Mouse (Mus musculus): ENCODE data around the gene Cryba4. TPM values are rescaled to one million over a fixed set of nuclear protein-coding genes. Genes with fewer than 3 reads are reported as not detected.

Gene Cryba4
- polyA plus RNA-seq (2021) = not detected

- DNase-seq (ENCODE audit: low read depth, low spot score) (no peak), ATAC-seq (no peak)
- ChIA-PET POLR2A (no interaction called here), CTCF (no interaction called here)
- no peaks in the 10 kb centered on the region for H3K27me3 ChIP-seq
- in situ Hi-C loops (cut with MboI; ENCODE audit: low pct_unique_long_range_greater_than_20kb) = no loop called here
- TF ChIP-seq CTCF (IDR thresholded peaks at IDR 0.05) = no peak
These were observed at the start of gene Cryba4 for GRCm38 (mm10) chr5:112252400-112252799. Gene Cryba4, minus strand, starts transcription at chr5:112252518.

- DNase-seq (ENCODE audit: low read depth, low spot score) = no peak
- CTCF ChIA-PET = interaction anchor here (1.4 kb wide), 1 partner anchor 12 kb away, joined by 3 read pairs; no protein-coding TSS in a partner anchor
- POLR2A ChIA-PET = interaction anchor here (1.6 kb wide), 1 partner anchor 22 kb away, joined by 4 read pairs; no protein-coding TSS in a partner anchor
- no peaks in the 10 kb centered on the region for H3K27me3 ChIP-seq
- in situ Hi-C loops (cut with MboI; ENCODE audit: low pct_unique_long_range_greater_than_20kb) = loop anchor here (25.0 kb wide), 1 partner anchor 1461 kb away; the partner anchor contains the start of genes Iscu and Sart3
- TF ChIP-seq CTCF (IDR thresholded peaks at IDR 0.05) = no peak
- ATAC-seq = no peak
These were observed 49.4 kb upstream of the Cryba4 start for GRCm38 (mm10) chr5:112301694-112302093.

- DNase-seq (ENCODE audit: low read depth, low spot score) = no peak
- POLR2A ChIA-PET = interaction anchor here (1.6 kb wide), 1 partner anchor 21 kb away, joined by 4 read pairs; no protein-coding TSS in a partner anchor
- CTCF ChIA-PET = interaction anchor here (0.9 to 1.4 kb wide), 4 partner anchors 9 to 60 kb away, joined by 3 to 5 read pairs (median 3); no protein-coding TSS in a partner anchor
- H3K27me3 ChIP-seq = no peaks in the 10 kb centered on the region
- no peak for ATAC-seq
- in situ Hi-C loops (cut with MboI; ENCODE audit: low pct_unique_long_range_greater_than_20kb) = loop anchor here (25.0 kb wide), 1 partner anchor 1461 kb away; the partner anchor contains the start of genes Iscu and Sart3
- TF ChIP-seq CTCF (IDR thresholded peaks at IDR 0.05) = no peak
These were observed 48.5 kb upstream of the Cryba4 start for GRCm38 (mm10) chr5:112300721-112301308.

GRCm38 (mm10) chr5:112300112-112300511 lies 47.8 kb upstream of the Cryba4 start:
- ATAC-seq = no peak
- DNase-seq (ENCODE audit: low read depth, low spot score) = no peak
- in situ Hi-C loops (cut with MboI; ENCODE audit: low pct_unique_long_range_greater_than_20kb) = loop anchor here (25.0 kb wide), 1 partner anchor 1462 kb away; the partner anchor contains the start of genes Iscu and Sart3
- no peak for TF ChIP-seq CTCF (IDR thresholded peaks at IDR 0.05)
- H3K27me3 ChIP-seq = no peaks in the 10 kb centered on the region
- ChIA-PET CTCF (interaction anchor here (0.9 to 1.2 kb wide), 3 partner anchors 9 to 59 kb away, joined by 3 to 5 read pairs (median 3); no protein-coding TSS in a partner anchor), POLR2A (no interaction called here)

GRCm38 (mm10) chr5:112299399-112299798 lies 47.1 kb upstream of the Cryba4 start:
- TF ChIP-seq CTCF (IDR thresholded peaks at IDR 0.05) = no peak
- in situ Hi-C loops (cut with MboI; ENCODE audit: low pct_unique_long_range_greater_than_20kb) = loop anchor here (25.0 kb wide), 1 partner anchor 1588 kb away; no protein-coding TSS in a partner anchor
- H3K27me3 ChIP-seq = no peaks in the 10 kb centered on the region
- no peak for ATAC-seq
- DNase-seq (ENCODE audit: low read depth, low spot score) = no peak
- CTCF ChIA-PET = interaction anchor here (1.2 kb wide), 1 partner anchor 36 kb away, joined by 3 read pairs; no protein-coding TSS in a partner anchor
- POLR2A ChIA-PET = no interaction called here

- ChIA-PET POLR2A (interaction anchor here (0.6 kb wide), 1 partner anchor 238 kb away, joined by 3 read pairs; no protein-coding TSS in a partner anchor), CTCF (interaction anchor here (1.2 kb wide), 1 partner anchor 37 kb away, joined by 3 read pairs; no protein-coding TSS in a partner anchor)
- DNase-seq (ENCODE audit: low read depth, low spot score) = no peak
- no peak for TF ChIP-seq CTCF (IDR thresholded peaks at IDR 0.05)
- in situ Hi-C loops (cut with MboI; ENCODE audit: low pct_unique_long_range_greater_than_20kb) = loop anchor here (25.0 kb wide), 1 partner anchor 1589 kb away; no protein-coding TSS in a partner anchor
- no peak for ATAC-seq
- no peaks in the 10 kb centered on the region for H3K27me3 ChIP-seq
These were observed 46.1 kb upstream of the Cryba4 start for GRCm38 (mm10) chr5:112298226-112298988.

- in situ Hi-C loops (cut with MboI; ENCODE audit: low pct_unique_long_range_greater_than_20kb) = loop anchor here (25.0 kb wide), 1 partner anchor 1590 kb away; no protein-coding TSS in a partner anchor
- H3K27me3 ChIP-seq = no peaks in the 10 kb centered on the region
- DNase-seq (ENCODE audit: low read depth, low spot score) = no peak
- CTCF ChIA-PET = no interaction called here
- ATAC-seq = no peak
- POLR2A ChIA-PET = interaction anchor here (0.6 kb wide), 1 partner anchor 18 kb away, joined by 3 read pairs; no protein-coding TSS in a partner anchor
- no peak for TF ChIP-seq CTCF (IDR thresholded peaks at IDR 0.05)
These were observed 44.9 kb upstream of the Cryba4 start for GRCm38 (mm10) chr5:112297257-112297656.

- in situ Hi-C loops (cut with MboI; ENCODE audit: low pct_unique_long_range_greater_than_20kb) = loop anchor here (25.0 kb wide), 1 partner anchor 1591 kb away; no protein-coding TSS in a partner anchor
- no peak for ATAC-seq
- ChIA-PET POLR2A (no interaction called here), CTCF (interaction anchor here (1.1 to 1.5 kb wide), 2 partner anchors 21 to 56 kb away, joined by 3 to 4 read pairs; no protein-coding TSS in a partner anchor)
- no peak for TF ChIP-seq CTCF (IDR thresholded peaks at IDR 0.05)
- no peaks in the 10 kb centered on the region for H3K27me3 ChIP-seq
- no peak for DNase-seq (ENCODE audit: low read depth, low spot score)
These were observed 44.3 kb upstream of the Cryba4 start for GRCm38 (mm10) chr5:112296404-112297181.

GRCm38 (mm10) chr5:112295564-112295963 lies 43.2 kb upstream of the Cryba4 start:
- DNase-seq (ENCODE audit: low read depth, low spot score) (no peak), ATAC-seq (no peak)
- ChIA-PET POLR2A (no interaction called here), CTCF (interaction anchor here (1.1 to 1.5 kb wide), 2 partner anchors 22 to 55 kb away, joined by 3 to 4 read pairs; no protein-coding TSS in a partner anchor)
- in situ Hi-C loops (cut with MboI; ENCODE audit: low pct_unique_long_range_greater_than_20kb) = loop anchor here (25.0 kb wide), 1 partner anchor 1592 kb away; no protein-coding TSS in a partner anchor
- H3K27me3 ChIP-seq = no peaks in the 10 kb centered on the region
- no peak for TF ChIP-seq CTCF (IDR thresholded peaks at IDR 0.05)

Data from Patski (cell line).